Mouse (Mus musculus) embryo, embryonic 10 days (tissue): Measurements from ENCODE around the gene Ggt7.
"Not testable (repeated sequence)": the region's sequence is repeated elsewhere in the genome, so short reads cannot be mapped to it uniquely, and the experiment has no call there.

Source experiments
- DNase-seq: peaks from one replicate; pipeline ENCODE4 v3.0.0-alpha.2; 2015; ENCODE audit warnings: low spot score

Ggt7 gene

DNA sequence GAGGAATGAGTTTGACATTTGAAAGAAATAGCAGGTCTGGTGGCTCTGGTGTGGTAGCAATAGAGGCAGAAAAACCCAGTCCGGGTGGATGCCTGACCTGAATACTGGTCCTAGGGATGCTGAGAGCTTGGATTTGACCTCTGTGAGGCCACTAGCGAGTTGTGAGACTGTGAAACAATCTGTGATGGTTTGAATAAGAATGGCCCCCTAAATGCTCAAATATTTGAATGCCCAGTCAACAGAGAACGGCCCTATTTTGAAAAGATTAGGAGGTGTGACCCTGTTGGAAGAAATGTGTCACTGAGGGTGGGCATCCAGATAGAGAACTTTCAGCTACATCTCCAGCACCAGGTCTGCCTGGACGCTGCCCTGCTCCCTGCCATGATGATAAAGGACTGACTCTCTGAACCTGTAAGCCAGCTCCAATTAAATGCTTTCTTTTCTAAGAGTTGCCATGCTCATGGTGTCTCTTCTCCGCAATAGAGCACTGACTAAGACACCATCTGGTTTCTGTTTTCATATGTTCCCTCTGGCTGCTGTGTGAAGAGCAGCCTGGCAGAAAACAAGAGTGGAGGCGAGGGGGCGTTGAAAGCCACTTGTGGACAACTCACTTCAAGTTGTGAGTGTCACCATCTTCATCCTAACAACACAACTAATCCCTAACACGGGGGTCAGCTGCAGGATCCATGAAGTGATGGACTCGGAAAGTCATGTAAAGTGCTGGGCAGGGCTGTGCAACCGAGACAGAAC is 10.1 kb downstream of the Ggt7 start:
- DNase-seq, result no peak

DNA sequence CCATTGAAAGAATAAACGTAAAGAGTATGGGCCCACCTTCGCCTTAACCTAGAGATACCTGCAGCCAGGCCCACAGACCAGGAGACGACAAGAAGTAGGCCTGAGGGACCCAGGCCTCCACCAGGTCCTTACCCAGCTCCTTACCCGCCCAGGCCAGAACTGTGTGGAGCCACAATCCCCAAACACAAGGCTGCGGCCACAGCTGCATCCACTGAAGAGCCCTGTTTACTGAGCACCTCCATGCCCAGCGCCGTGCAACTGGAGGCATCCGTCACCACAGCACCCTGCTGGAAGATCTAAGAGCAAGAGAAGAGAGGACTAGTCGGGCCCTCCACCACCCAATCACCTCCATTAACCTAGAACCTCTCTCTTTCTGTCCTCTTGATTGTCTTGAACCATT is 12.2 kb downstream of the Ggt7 start:
- DNase-seq, result no peak

DNA sequence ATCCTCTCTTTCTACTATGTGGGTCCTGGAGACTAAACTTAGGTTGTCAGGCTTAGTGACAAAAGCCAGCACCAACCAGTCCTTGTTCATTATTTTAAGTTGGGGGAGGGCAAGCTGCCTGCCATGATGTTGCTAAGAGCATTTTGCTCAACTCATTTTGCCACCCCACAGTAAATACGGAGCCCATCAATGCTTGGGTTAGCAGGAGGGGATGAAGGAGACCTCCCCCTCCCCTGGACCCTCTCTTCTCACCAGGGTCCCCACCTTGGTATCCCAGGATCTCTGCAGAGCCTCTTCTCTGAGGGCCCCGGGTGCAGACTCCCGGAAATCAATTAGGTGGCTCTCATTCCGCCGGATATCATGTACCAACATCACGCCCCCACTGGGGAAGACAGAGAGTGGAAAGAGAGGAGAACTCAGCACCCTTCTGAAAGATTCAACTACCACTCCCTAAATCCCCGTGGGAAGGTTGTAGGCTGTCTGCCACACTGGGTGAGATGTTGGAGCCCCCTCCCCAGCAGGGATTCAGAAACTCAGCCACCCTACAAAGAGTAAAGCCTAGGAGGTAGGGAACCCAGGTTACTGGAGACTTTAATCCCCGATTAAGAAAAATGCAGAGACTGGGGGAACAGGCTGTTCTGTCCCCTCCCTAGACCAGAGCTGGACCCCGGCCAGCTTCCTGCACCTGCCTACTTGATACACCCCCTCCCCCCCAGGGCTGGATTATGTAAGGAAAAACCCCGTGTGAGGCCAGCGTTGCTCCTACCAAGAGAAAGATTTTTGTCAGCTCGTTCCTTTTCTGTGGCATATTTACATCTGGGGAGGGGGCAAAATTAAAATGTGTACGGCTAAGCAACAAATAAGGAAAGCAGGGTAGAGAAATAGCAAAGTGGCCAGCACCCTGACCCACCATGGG is 13.3 kb downstream of the Ggt7 start:
- no peak for DNase-seq

- DNase-seq, result no peak
These were observed 15.4 kb downstream of the Ggt7 start for GRCm38 (mm10) chr2:155502596-155502995.

DNA sequence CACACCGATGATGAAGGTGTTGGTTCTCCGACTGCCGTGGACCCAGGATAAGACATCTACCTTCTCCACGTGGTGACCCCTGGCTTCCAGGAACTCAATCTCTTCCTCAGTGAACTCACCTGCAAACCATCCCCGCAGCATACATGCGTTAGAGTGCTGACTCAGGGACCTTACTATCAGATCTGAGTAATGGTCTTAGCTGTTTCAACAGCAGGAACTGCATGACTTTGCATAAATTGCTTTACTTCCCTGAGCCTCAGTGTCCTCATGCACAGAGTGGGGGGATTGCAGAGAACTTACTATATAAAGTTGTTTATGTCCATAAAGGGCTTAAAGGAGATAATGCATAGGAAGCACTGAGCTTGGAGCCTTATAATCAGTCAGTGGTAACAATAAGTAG is 27.0 kb downstream of the Ggt7 start:
- DNase-seq, result no peak

DNA sequence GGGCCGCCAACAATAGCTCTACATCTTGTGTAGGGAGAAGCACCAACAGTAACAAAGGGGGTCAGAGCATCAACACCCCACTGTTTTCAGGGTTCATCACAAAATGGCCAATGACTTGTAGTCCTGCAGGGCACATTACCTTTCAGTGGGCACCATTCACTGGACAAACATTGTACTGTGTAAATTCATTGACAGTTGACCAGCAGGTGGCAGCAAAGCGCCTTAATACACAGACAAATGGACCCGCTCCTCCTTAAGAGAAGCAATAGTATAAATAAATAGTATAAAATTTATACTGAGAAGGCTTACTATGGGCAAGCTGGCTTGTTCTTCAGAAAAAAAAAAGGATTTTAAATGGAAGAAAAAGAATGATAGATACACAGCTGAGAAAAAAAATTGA is 36.0 kb downstream of the Ggt7 start:
- DNase-seq, result peak; percentile 87

DNA sequence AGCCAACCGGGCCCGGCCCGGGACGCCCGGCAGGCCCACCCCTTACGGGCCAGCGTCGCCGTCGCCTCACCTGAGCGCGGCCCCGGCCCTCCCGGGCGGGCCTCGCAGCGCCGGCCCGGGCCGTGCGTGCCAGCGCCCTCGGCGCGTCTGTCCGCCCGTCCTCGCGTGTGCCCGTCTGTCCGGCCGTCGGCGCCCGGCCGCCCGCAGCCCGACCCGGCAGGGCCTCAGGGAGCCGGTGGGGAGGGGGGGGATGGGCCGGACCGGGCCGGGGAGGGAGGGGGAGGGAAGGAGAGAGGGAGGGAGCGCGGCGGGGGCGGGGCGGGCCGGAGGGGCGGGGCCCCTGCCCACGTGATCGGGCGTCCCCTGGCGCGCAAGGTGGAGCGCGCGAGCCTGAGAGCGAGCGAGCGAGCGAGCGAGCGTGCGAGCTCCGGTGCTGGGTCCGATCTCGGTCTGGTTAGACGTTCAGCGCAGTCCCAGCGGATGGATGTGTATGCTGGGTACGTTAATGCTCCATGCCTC is 44.4 kb downstream of the Ggt7 start, which contains the start of gene Ncoa6:
Ncoa6 (minus strand) TSS at position 325 of the 519 bp plus-strand sequence.
- peak; percentile 81 for DNase-seq

DNA sequence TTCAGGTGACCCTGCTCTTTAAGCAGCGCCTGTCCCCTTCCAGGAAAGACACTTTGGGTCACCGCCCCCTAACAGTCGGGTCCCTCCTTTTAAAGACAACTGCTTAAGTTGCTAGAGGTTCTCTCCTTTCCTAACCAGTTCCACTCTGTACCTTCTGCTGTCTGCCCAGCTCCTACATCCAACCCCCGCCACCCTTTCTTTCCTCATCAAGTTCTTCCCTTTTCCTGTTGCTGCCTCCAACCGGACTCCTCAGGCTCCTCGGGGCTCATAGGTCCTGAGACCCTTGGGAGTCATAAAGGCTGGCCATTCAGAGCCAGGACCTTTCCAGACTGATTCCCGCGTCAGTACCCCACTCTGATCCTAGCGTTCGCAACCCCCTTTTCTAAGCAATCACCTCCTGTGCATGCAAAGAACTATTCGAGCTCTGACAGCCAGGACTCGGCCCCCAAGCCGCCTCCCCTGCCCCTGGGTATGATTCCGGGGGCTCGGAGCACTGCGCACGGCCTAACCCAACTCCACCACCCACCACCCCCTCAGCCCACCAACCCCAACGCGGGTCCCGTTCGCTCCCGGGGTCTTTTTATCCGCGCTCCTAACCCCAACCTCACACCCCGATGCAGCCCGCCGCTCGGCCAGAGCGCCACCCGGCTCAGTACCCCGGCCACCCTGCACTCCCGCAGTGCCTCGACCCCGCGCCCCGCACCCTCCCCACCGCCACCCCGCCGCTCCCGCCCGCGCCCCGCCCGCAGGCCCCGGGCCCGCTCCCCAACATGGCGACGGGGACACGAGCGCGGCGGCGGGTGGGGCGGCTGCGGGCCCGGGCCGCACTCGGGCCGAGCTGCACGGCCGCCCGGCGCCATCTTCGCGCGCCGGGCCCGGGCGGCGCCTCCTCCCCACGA is 45.1 kb downstream of the Ggt7 start:
- DNase-seq, result peak; percentile 53

GRCm38 (mm10) chr2:155466861-155467260 is 51.2 kb downstream of the Ggt7 start:
- DNase-seq, result no peak

GRCm38 (mm10) chr2:155453591-155453990 is 64.4 kb downstream of the Ggt7 start:
- no peak for DNase-seq

GRCm38 (mm10) chr2:155451256-155451655 is 66.8 kb downstream of the Ggt7 start:
- no peak for DNase-seq

- DNase-seq, result not testable (repeated sequence)
These were observed 70.1 kb downstream of the Ggt7 start for GRCm38 (mm10) chr2:155447906-155448305.

GRCm38 (mm10) chr2:155443446-155443845 is 74.6 kb downstream of the Ggt7 start:
- no peak for DNase-seq

GRCm38 (mm10) chr2:155442916-155443315 is 75.1 kb downstream of the Ggt7 start:
- no peak for DNase-seq
